In genomic region chr11:3879836-3880235, GRCm38 (mm10) we compare ENCODE assay signal across 9 mouse cellular contexts. TPM values are rescaled to one million over a fixed set of nuclear protein-coding genes. Genes with fewer than 3 reads are reported as not detected.
DNase-seq lines count a peak whose midpoint lies in the region; ATAC-seq and TF ChIP-seq lines count a peak whose summit lies in the region.
"Had no signal": no experiment of that assay in that cellular context is flagged by ENCODE, and none has a peak within 500 bp of the region (broad histone marks: within the 10 kb centered on the region; RNA-seq: fewer than 3 reads in every experiment).

No protein-coding gene starts in this region.

- H3K9me3 ChIP-seq in G1E (replicated peaks), result no peaks in the 10 kb centered on the region
- no peaks in the 10 kb centered on the region for H3K9me3 ChIP-seq in lung, embryonic 16.5 days (ENCODE audit: control insufficient read depth, low read length)
- H3K9me3 ChIP-seq: limb, embryonic 13.5 days had no signal

- H3K9ac ChIP-seq in lung, embryonic 16.5 days (ENCODE audit: low read length), result no peak overlapping the region
- H3K9ac ChIP-seq: limb, embryonic 13.5 days had no signal

- H3K27me3 ChIP-seq in G1E (ENCODE audit: insufficient read depth, low read length), result peaks cover 4% of the 10 kb centered on the region; the same call in 1 of the 2 replicates
- no peaks in the 10 kb centered on the region for H3K27me3 ChIP-seq in lung, embryonic 16.5 days (ENCODE audit: control insufficient read depth, insufficient read depth, low read depth, low read length)

- no peak overlapping the region for H3K4me3 ChIP-seq in G1E (ENCODE audit: low read depth, low read length)
- H3K4me3 ChIP-seq in lung, embryonic 16.5 days (ENCODE audit: low read length), result no peak overlapping the region
- H3K4me3 ChIP-seq: limb, embryonic 13.5 days had no signal

- ATAC-seq in G1E (ENCODE audit: extremely low read depth, insufficient number of reproducible peaks, low FRiP score, poor library complexity, severe bottlenecking), result no peak
- peak; percentile 54; the same call in 1 of the 2 replicates for ATAC-seq in lung, embryonic 16.5 days (ENCODE audit: low read depth)
- ATAC-seq in activated CD4-positive, CD25-positive, alpha-beta regulatory T cell, adult 4 months, result no peak

- DNase-seq in G1E (ENCODE audit: low spot score), result peak; percentile 28
- DNase-seq in adrenal gland, adult 8-10 months, result peak; percentile 48
- DNase-seq in embryo, embryonic 11 days, result peak; percentile 83
- DNase-seq in heart, adult 9 months (ENCODE audit: low spot score in 2 of 2), result peak; percentile 30 to 56
- peak; percentile 61 to 87 for DNase-seq in layer of hippocampus, adult 8-10 months (ENCODE audit: low spot score in 2 of 2)
- peak; percentile 38 to 64 for DNase-seq in right cerebral cortex, postnatal 36 days (ENCODE audit: low spot score in 2 of 2)

- no peak overlapping the region for H3K27ac ChIP-seq in lung, embryonic 16.5 days (ENCODE audit: low read length)
- H3K27ac ChIP-seq: limb, embryonic 13.5 days had no signal

- H3K4me2 ChIP-seq in lung, embryonic 16.5 days (ENCODE audit: low read depth, low read length), result no peak overlapping the region
- H3K4me2 ChIP-seq: limb, embryonic 13.5 days had no signal

- 42% methylated on average over 2 of the region's 2 CpGs for WGBS in lung, embryonic 16.5 days

- peak; percentile 74 for TF ChIP-seq CTCF in G1E (IDR thresholded peaks at IDR 0.05; ENCODE audit: low read depth, low read length)

- no peaks in the 10 kb centered on the region for H3K36me3 ChIP-seq in G1E (replicated peaks)
- H3K36me3 ChIP-seq in lung, embryonic 16.5 days (ENCODE audit: control insufficient read depth, insufficient read depth, low read length), result no peaks in the 10 kb centered on the region
- H3K36me3 ChIP-seq: limb, embryonic 13.5 days had no signal

- H3K4me1 ChIP-seq in G1E (ENCODE audit: insufficient read depth, low read depth, low read length), result no peaks in the 10 kb centered on the region
- H3K4me1 ChIP-seq in lung, embryonic 16.5 days (replicated peaks; ENCODE audit: control insufficient read depth, insufficient read depth, low read length), result no peaks in the 10 kb centered on the region

RNA-seq across cellular contexts. Expression of gene 4921536K21Rik, which starts 15.1 kb away (rescaled TPM):
- total RNA-seq in G1E (2014; fragmentation: Nextera tagmentation), result not detected in 2 replicates
- total RNA-seq in G1E (2017), result 0.05 TPM in 1 of 2 replicates, not detected in the other
- polyA plus RNA-seq in G1E (2012), result not detected in 2 replicates
- under 1 TPM; 0.56 to 0.81 (median 0.70) TPM for total RNA-seq in adrenal gland, adult 8-10 months (2022)
- 1 to 10 TPM in 2 of 4 experiments, under 1 TPM in 2; 0.52 to 1.0 (median 0.83) TPM for total RNA-seq in layer of hippocampus, adult 8-10 months (2022)
- polyA plus RNA-seq in lung, embryonic 16.5 days (2015; fragmentation: Nextera tagmentation; extraction: Ambion mirVana), result 0.47 and 0.79 TPM in 2 replicates
- not detected for polyA plus RNA-seq in activated CD4-positive, CD25-positive, alpha-beta regulatory T cell, adult 4 months (2017; shearing (Covaris generic))

RNA-seq across cellular contexts. Expression of gene Dusp18, which starts 15.2 kb away (rescaled TPM):
- total RNA-seq in G1E (2014; fragmentation: Nextera tagmentation) (not detected in 2 replicates), G1E (2017) (0.11 and 0.12 TPM in 2 replicates)
- polyA plus RNA-seq in G1E (2012), result not detected in 2 replicates
- 1 to 10 TPM; 4.7 to 9.3 (median 6.6) TPM for total RNA-seq in adrenal gland, adult 8-10 months (2022)
- 10 to 100 TPM; 19.1 to 26.7 (median 22.9) TPM for total RNA-seq in layer of hippocampus, adult 8-10 months (2022)
- polyA plus RNA-seq in lung, embryonic 16.5 days (2015; fragmentation: Nextera tagmentation; extraction: Ambion mirVana), result 11.7 and 12.6 TPM in 2 replicates
- polyA plus RNA-seq in activated CD4-positive, CD25-positive, alpha-beta regulatory T cell, adult 4 months (2017; shearing (Covaris generic)), result under 1 TPM; 0.10 to 0.20 TPM

RNA-seq across cellular contexts. Expression of gene Osbp2, which starts 16.1 kb away (rescaled TPM):
- total RNA-seq in G1E (2014; fragmentation: Nextera tagmentation) (not detected in 2 replicates), G1E (2017) (0.12 and 0.22 TPM in 2 replicates)
- polyA plus RNA-seq in G1E (2012), result not detected in 2 replicates
- total RNA-seq in adrenal gland, adult 8-10 months (2022), result 1 to 10 TPM; 2.1 to 7.4 (median 3.7) TPM
- 10 to 100 TPM; 63.6 to 77.0 (median 69.9) TPM for total RNA-seq in layer of hippocampus, adult 8-10 months (2022)
- polyA plus RNA-seq in lung, embryonic 16.5 days (2015; fragmentation: Nextera tagmentation; extraction: Ambion mirVana), result 0.23 and 0.60 TPM in 2 replicates
- not detected for polyA plus RNA-seq in activated CD4-positive, CD25-positive, alpha-beta regulatory T cell, adult 4 months (2017; shearing (Covaris generic))

RNA-seq across cellular contexts. Expression of gene Slc35e4, which starts 34.6 kb away (rescaled TPM):
- total RNA-seq in G1E (2014; fragmentation: Nextera tagmentation), result not detected in 2 replicates
- 0.05 TPM in 1 of 2 replicates, not detected in the other for total RNA-seq in G1E (2017)
- not detected in 2 replicates for polyA plus RNA-seq in G1E (2012)
- 10 to 100 TPM in 2 of 4 experiments, 1 to 10 TPM in 2; 5.9 to 15.5 (median 10.2) TPM for total RNA-seq in adrenal gland, adult 8-10 months (2022)
- 10 to 100 TPM; 15.0 to 19.8 (median 16.9) TPM for total RNA-seq in layer of hippocampus, adult 8-10 months (2022)
- 3.5 and 4.4 TPM in 2 replicates for polyA plus RNA-seq in lung, embryonic 16.5 days (2015; fragmentation: Nextera tagmentation; extraction: Ambion mirVana)
- 1 to 10 TPM; 1.1 to 1.2 TPM for polyA plus RNA-seq in activated CD4-positive, CD25-positive, alpha-beta regulatory T cell, adult 4 months (2017; shearing (Covaris generic))

RNA-seq across cellular contexts. Expression of gene Tcn2, which starts 52.1 kb away (rescaled TPM):
- 5.4 and 7.1 TPM in 2 replicates for total RNA-seq in G1E (2014; fragmentation: Nextera tagmentation)
- total RNA-seq in G1E (2017), result 9.2 and 10.3 TPM in 2 replicates
- 0.22 and 0.36 TPM in 2 replicates for polyA plus RNA-seq in G1E (2012)
- total RNA-seq in adrenal gland, adult 8-10 months (2022), result 100 to 1,000 TPM; 129 to 145 (median 137) TPM
- total RNA-seq in layer of hippocampus, adult 8-10 months (2022), result 10 to 100 TPM; 14.5 to 50.2 (median 26.1) TPM
- 69.7 and 70.1 TPM in 2 replicates for polyA plus RNA-seq in lung, embryonic 16.5 days (2015; fragmentation: Nextera tagmentation; extraction: Ambion mirVana)
- polyA plus RNA-seq in activated CD4-positive, CD25-positive, alpha-beta regulatory T cell, adult 4 months (2017; shearing (Covaris generic)), result 10 to 100 TPM; 20.4 to 23.1 TPM

Comparison
In these comparisons a context has a peak if more than half of its experiments do, and no peak if none do; other contexts are left out.
1. DNase-seq: peak in every context shown above with its lines; median percentile 83 in embryo, embryonic 11 days; 74 in layer of hippocampus, adult 8-10 months; 51 in right cerebral cortex, postnatal 36 days; 48 in adrenal gland, adult 8-10 months; 43 in heart, adult 9 months; 28 in G1E.
2. RNA of gene Dusp18, which starts 15.2 kb away (total RNA-seq): 19.1 to 26.7 TPM in layer of hippocampus, adult 8-10 months and 4.7 to 9.3 TPM in adrenal gland, adult 8-10 months; 0.11 to 0.12 TPM in G1E; every median in the first group is over 4 times any median in the second.
3. RNA of gene Osbp2, which starts 16.1 kb away (total RNA-seq): 63.6 to 77.0 TPM in layer of hippocampus, adult 8-10 months; 2.1 to 7.4 TPM in adrenal gland, adult 8-10 months and 0.12 to 0.22 TPM in G1E; every median in the first group is over 4 times any median in the second.